Mouse (Mus musculus): Measurements from ENCODE around the gene Gm17374. TPM values are rescaled to one million over a fixed set of nuclear protein-coding genes. Genes with fewer than 3 reads are reported as not detected.
"Not testable (repeated sequence)": the region's sequence is repeated elsewhere in the genome, so short reads cannot be mapped to it uniquely, and the experiment has no call there.

The Gm17374 gene
- polyA plus RNA-seq (2012; ENCODE audit: insufficient read depth, insufficient read length, low replicate concordance, missing spikeins) = not detected in 2 replicates

DNA sequence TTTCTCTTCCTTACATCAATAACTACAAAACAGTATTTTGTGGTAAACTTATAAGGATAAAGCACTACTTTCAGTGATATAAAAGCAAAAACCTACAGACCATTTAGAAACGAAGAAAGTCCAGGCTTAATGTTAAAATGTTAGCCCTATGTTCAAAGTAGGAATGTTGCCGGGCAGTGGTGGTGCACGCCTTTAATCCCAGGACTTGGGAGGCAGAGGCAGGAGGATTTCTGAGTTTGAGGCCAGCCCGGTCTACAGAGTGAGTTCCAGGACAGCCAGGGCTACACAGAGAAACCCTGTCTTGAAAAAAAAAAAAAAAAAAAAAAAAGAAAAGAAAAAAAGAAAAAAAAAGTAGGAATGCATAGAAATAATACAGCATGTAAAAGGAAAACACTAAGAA lies at the start of gene Gm17374:
TSS of gene Gm17374 (plus strand) at position 301 of the 400 bp plus-strand sequence.
- H3K4me3 ChIP-seq (ENCODE audit: insufficient read depth, low read depth, low read length); H3K27ac ChIP-seq (ENCODE audit: insufficient read depth, low read depth, low read length); H3K4me1 ChIP-seq (ENCODE audit: control insufficient read depth, insufficient read depth, low read length): not testable (repeated sequence)
- 90% methylated on average over 4 of the region's 4 CpGs for WGBS

DNA sequence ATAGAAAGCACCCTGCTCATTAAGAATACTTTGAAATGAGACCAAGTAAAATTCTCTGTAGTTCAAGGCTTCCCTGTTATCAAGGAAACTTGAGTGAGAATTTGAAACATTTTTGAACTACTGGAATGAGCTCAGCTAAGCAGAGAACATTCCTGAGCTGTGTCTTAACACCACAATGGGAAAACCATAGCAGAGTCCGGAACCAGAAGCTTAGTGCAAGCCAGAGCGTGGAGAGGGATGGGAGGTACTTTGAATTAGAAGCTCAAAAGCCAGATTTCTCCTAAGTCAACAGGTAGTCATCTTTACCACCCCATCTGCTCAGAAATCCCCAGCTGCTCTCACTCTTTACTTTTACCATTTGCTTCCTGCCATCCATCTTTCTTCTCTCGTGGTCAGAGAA lies 46.9 kb upstream of the Gm17374 start:
- WGBS = 69% methylated on average over 3 of the region's 3 CpGs

DNA sequence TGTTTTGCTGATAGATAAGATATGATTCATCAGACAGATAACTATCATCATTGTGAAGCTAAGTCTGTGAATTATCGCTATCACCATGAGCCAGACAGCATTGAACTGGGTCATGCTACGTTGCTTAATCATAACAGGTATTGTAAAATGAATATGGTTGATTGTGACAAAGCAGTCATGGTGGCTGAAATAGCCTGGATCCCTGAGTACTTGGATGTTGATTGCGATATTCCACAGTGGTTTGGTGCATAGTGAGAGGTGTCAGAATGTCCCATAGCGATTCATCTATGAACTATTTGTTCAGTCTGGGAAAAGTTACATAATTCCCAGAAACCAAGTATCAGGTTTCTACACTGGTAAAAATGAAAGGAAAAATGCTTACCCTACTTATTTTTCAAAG lies 44.2 kb upstream of the Gm17374 start:
- WGBS = 92% methylated on average over 4 of the region's 4 CpGs
- Histone ChIP-seq H3K4me1 (ENCODE audit: control insufficient read depth, insufficient read depth, low read length) (no peaks in the 10 kb centered on the region), H3K4me3 (ENCODE audit: insufficient read depth, low read depth, low read length) (no peak overlapping the region), H3K27ac (ENCODE audit: insufficient read depth, low read depth, low read length) (no peak overlapping the region)
- no peak for TF ChIP-seq POLR2A (IDR thresholded peaks at IDR 0.05; ENCODE audit: insufficient read depth, low read depth, low read length)
- TF ChIP-seq CTCF (IDR thresholded peaks at IDR 0.05; ENCODE audit: insufficient read depth, low read depth, low read length) = no peak

More for the DNA sequence above, 46.9 kb upstream of the Gm17374 start:
- TF ChIP-seq POLR2A (IDR thresholded peaks at IDR 0.05; ENCODE audit: insufficient read depth, low read depth, low read length) = no peak
- no peak for TF ChIP-seq CTCF (IDR thresholded peaks at IDR 0.05; ENCODE audit: insufficient read depth, low read depth, low read length)
- H3K4me1 ChIP-seq (ENCODE audit: control insufficient read depth, insufficient read depth, low read length) = no peaks in the 10 kb centered on the region
- no peak overlapping the region for H3K4me3 ChIP-seq (ENCODE audit: insufficient read depth, low read depth, low read length)
- no peak overlapping the region for H3K27ac ChIP-seq (ENCODE audit: insufficient read depth, low read depth, low read length)

DNA sequence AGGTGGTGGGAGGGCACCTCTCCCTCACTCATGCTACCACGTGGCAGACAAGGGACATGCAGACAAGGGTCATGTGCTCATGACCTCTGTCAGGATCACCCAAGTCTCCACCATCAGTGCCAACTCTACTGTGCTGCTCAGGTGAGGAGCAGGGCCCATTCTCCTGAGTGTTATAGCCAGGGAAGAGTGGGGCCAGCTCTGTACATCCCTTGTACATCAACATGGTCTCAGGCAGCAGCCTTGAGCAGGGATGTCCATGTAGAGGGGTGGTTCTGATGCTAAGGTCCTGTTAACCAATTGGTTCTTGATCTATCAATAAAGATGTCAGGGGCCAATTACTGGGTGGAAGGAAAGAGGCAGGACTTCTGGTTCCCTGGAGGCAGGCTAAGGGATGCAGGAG lies 42.9 kb upstream of the Gm17374 start:
- WGBS = 44% methylated on average over 1 of the region's 1 CpGs
- TF ChIP-seq POLR2A (IDR thresholded peaks at IDR 0.05; ENCODE audit: insufficient read depth, low read depth, low read length) (no peak), CTCF (IDR thresholded peaks at IDR 0.05; ENCODE audit: insufficient read depth, low read depth, low read length) (no peak)

DNA sequence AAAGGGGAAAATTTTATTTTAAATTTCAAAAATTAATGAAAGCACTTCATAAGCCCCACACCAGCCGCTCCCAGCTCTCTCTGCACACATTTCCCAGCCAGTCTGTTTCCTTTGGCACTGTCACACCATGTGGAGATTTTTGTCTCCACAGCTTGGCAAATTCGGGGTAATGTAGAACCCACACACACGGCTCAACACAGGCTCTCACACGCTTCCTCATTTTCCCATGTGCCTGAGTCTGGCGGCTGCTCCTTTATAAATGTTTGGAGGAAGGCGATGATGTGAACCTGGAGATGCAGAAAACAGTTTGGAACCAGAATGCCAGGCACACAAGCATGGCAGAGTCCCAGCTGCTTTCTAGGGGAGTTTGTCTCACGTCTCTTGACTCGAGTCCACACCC lies 38.0 kb upstream of the Gm17374 start:
- 85% methylated on average over 8 of the region's 8 CpGs for WGBS
- no peak overlapping the region for H3K4me3 ChIP-seq (ENCODE audit: insufficient read depth, low read depth, low read length)
- TF ChIP-seq POLR2A (IDR thresholded peaks at IDR 0.05; ENCODE audit: insufficient read depth, low read depth, low read length) = no peak
- TF ChIP-seq CTCF (IDR thresholded peaks at IDR 0.05; ENCODE audit: insufficient read depth, low read depth, low read length) = no peak
- no peak overlapping the region for H3K27ac ChIP-seq (ENCODE audit: insufficient read depth, low read depth, low read length)
- no peaks in the 10 kb centered on the region for H3K4me1 ChIP-seq (ENCODE audit: control insufficient read depth, insufficient read depth, low read length)

More for the DNA sequence above, 42.9 kb upstream of the Gm17374 start:
- no peaks in the 10 kb centered on the region for H3K4me1 ChIP-seq (ENCODE audit: control insufficient read depth, insufficient read depth, low read length)
- no peak overlapping the region for H3K4me3 ChIP-seq (ENCODE audit: insufficient read depth, low read depth, low read length)
- no peak overlapping the region for H3K27ac ChIP-seq (ENCODE audit: insufficient read depth, low read depth, low read length)

DNA sequence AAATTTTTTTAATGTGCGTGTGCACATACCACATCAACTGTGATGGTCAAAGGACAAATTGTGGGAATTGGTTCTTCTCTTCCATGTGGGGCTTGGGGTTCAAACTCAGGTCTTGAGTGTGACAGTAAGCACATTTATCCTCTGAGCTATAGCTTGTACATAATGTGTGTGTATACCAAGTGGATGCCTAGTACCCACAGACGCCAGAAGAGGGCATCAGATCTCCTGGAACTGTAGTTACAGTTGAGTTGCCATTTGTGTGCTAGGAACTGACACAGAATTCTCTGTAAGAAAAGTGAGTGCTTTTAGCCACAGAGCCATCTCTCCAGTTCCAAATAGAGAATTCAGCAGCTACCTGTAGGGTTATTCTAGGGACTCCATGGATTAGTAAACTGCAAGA lies 26.3 kb upstream of the Gm17374 start:
- 90% methylated on average over 2 of the region's 2 CpGs for WGBS
- no peaks in the 10 kb centered on the region for H3K4me1 ChIP-seq (ENCODE audit: control insufficient read depth, insufficient read depth, low read length)
- TF ChIP-seq CTCF (IDR thresholded peaks at IDR 0.05; ENCODE audit: insufficient read depth, low read depth, low read length) (no peak), POLR2A (IDR thresholded peaks at IDR 0.05; ENCODE audit: insufficient read depth, low read depth, low read length) (no peak)
- no peak overlapping the region for H3K4me3 ChIP-seq (ENCODE audit: insufficient read depth, low read depth, low read length)
- no peak overlapping the region for H3K27ac ChIP-seq (ENCODE audit: insufficient read depth, low read depth, low read length)

DNA sequence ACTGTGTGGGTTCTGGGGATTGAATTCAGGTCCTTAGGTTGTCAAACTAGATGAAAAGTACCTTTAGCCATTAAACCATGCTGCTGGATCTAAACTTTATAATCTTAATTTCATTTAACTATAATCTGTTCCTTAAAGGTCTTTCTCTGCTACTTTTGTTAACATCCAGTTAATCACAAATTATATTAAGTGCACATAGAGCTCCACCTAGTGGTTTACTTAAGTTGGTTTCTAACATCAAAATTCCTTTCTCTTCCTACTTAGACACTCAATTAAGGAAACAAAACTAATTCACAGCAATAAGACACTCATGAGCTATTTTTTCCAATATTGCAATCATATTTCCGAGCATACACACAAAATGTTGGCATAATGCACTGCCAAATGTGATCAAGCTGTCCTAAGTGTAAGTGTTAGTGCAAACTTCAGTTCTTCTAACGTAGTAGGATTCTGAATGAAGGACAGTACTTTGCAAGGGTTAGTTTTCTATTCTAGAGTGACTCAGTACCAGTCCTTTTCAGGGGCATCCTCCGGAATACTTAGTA lies 7.4 kb downstream of the Gm17374 start:
- Histone ChIP-seq H3K4me3 (ENCODE audit: insufficient read depth, low read depth, low read length) (no peak overlapping the region), H3K27ac (ENCODE audit: insufficient read depth, low read depth, low read length) (no peak overlapping the region), H3K4me1 (ENCODE audit: control insufficient read depth, insufficient read depth, low read length) (no peaks in the 10 kb centered on the region)
- WGBS = 79% methylated on average over 3 of the region's 3 CpGs
- TF ChIP-seq CTCF (IDR thresholded peaks at IDR 0.05; ENCODE audit: insufficient read depth, low read depth, low read length) (no peak), POLR2A (IDR thresholded peaks at IDR 0.05; ENCODE audit: insufficient read depth, low read depth, low read length) (no peak)

DNA sequence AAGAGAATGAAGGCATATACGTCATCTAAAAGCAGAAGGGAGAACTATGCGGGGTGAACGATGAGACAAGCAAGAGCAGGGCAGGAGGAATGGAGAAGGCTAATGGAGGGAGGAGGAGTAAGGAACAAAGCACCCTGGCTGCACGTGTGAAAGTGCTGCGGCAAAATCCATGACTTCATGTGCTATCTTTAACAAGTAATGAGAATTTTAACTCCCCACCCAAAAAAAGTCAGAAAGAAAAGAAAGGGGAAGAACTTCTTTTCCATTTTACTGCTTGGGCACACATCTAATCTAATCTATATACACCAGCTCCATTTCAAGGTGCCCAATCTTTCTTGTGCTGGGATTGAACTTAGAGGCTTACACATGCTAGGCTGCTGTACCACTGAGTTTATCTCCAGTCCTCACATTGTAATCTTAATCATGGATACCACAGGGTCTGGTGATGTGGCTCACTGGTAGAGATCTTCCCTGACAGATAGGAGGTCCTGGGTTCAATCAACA lies 11.6 kb downstream of the Gm17374 start:
- no peak overlapping the region for H3K4me3 ChIP-seq (ENCODE audit: insufficient read depth, low read depth, low read length)
- TF ChIP-seq POLR2A (IDR thresholded peaks at IDR 0.05; ENCODE audit: insufficient read depth, low read depth, low read length) (no peak), CTCF (IDR thresholded peaks at IDR 0.05; ENCODE audit: insufficient read depth, low read depth, low read length) (no peak)
- H3K27ac ChIP-seq (ENCODE audit: insufficient read depth, low read depth, low read length) = no peak overlapping the region
- WGBS = 93% methylated on average over 5 of the region's 5 CpGs
- no peaks in the 10 kb centered on the region for H3K4me1 ChIP-seq (ENCODE audit: control insufficient read depth, insufficient read depth, low read length)

DNA sequence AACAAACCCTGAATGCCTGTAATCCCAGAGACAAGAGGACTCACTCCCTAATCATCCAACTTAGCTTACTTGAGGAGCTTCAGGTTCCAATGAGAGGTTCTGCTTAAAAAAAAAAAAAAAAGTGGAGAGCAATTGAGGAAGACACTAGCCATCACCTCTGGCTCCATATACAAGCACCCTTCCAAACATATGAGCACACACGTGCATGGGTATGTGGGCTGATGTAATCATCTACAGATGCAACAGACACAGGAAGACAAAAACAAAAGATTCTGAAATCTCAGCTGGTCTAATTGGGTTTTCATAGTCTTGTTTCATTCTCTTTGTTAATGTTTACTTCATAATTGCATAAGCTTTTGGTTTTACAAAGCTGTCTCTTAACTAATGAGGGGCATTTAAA lies 17.2 kb downstream of the Gm17374 start:
- H3K4me1 ChIP-seq (ENCODE audit: control insufficient read depth, insufficient read depth, low read length) = no peaks in the 10 kb centered on the region
- TF ChIP-seq CTCF (IDR thresholded peaks at IDR 0.05; ENCODE audit: insufficient read depth, low read depth, low read length) = no peak
- H3K4me3 ChIP-seq (ENCODE audit: insufficient read depth, low read depth, low read length) = no peak overlapping the region
- H3K27ac ChIP-seq (ENCODE audit: insufficient read depth, low read depth, low read length) = no peak overlapping the region
- 58% methylated on average over 1 of the region's 1 CpGs for WGBS
